Mouse (Mus musculus) forebrain, embryonic 13.5 days (tissue): ENCODE results near the gene Gfi1. TPM values are rescaled to one million over a fixed set of nuclear protein-coding genes. Genes with fewer than 3 reads are reported as not detected.

Source experiments
- ATAC-seq: fragments of 200-750 bp; cut with Nextera tagmentation; 2 replicates; pipeline ENCODE4 v1.8.0; 2017
- H3K27ac ChIP-seq: fragments of 300-500 bp; sonication (generic); 2 replicates; pipeline ENCODE4 v1.5.1; 2015; ENCODE audit warnings: inconsistent platforms, mild to moderate bottlenecking, moderate library complexity
- H3K27me3 ChIP-seq: fragments of 300-500 bp; sonication (generic); 2 replicates; pipeline ENCODE4 v1.6.1; 2015; ENCODE audit warnings: mild to moderate bottlenecking, inconsistent platforms
- H3K36me3 ChIP-seq: fragments of 300-500 bp; sonication (generic); 2 replicates; pipeline ENCODE4 v1.6.1; 2015; ENCODE audit warnings: mild to moderate bottlenecking, inconsistent platforms; ENCODE audit not compliant: poor library complexity, severe bottlenecking
- H3K4me1 ChIP-seq: fragments of 300-500 bp; sonication (generic); 2 replicates; pipeline ENCODE4 v1.6.1; 2015; ENCODE audit warnings: inconsistent platforms
- H3K4me2 ChIP-seq: fragments of 300-500 bp; sonication (generic); 2 replicates; pipeline ENCODE4 v1.6.1; 2015; ENCODE audit warnings: inconsistent platforms, mild to moderate bottlenecking, moderate library complexity
- H3K4me3 ChIP-seq: fragments of 300-500 bp; sonication (generic); 2 replicates; pipeline ENCODE4 v1.5.1; 2015; ENCODE audit warnings: mild to moderate bottlenecking, inconsistent platforms
- H3K9ac ChIP-seq: fragments of 300-500 bp; sonication (generic); 2 replicates; pipeline ENCODE4 v1.6.1; 2015; ENCODE audit warnings: mild to moderate bottlenecking, inconsistent platforms
- H3K9me3 ChIP-seq: fragments of 300-500 bp; sonication (generic); replicated peaks from 2 replicates; pipeline ENCODE4 v1.6.1; 2016; ENCODE audit warnings: inconsistent platforms
- WGBS: fragments of 180-500 bp; shearing (Covaris S2); methylation state at CpG from one replicate; pipeline ENCODE4 v1.1.7; 2015; 5-methylcytosine and 5-hydroxymethylcytosine counted together
- polyA plus RNA-seq: library from polyadenylated mRNA; unstranded; fragments of >200 nt; fragmentation: Nextera tagmentation; extraction: Ambion mirVana; gene quantifications from 2 replicates; pipeline ENCODE4 v1.2.1, GENCODE M21; 2015

Gene Gfi1
- polyA plus RNA-seq, result not detected in 2 replicates

- peaks cover 44% of the 10 kb centered on the region for H3K4me1 ChIP-seq
- peak; percentile 43; the same call in 1 of the 2 replicates for ATAC-seq
- H3K9ac ChIP-seq, result 0 out of 2 replicates have a peak within 1 kb of the TSS, but pooled peaks have one; percentile 21
- peak within 1 kb of the TSS; percentile 23 for H3K4me3 ChIP-seq
- H3K36me3 ChIP-seq, result no peaks in the 10 kb centered on the region
- WGBS, result under 1% methylated on average over 41 of the region's 41 CpGs
- no peak within 1 kb of the TSS for H3K27ac ChIP-seq
- peaks cover 95% of the 10 kb centered on the region for H3K27me3 ChIP-seq
- H3K4me2 ChIP-seq, result peak within 1 kb of the TSS; percentile 47
- no peaks in the 10 kb centered on the region for H3K9me3 ChIP-seq
These were observed at the start of gene Gfi1 for GRCm38 (mm10) chr5:107725435-107726261. Gfi1 (minus strand) TSS chr5:107726036.

- no peaks in the 10 kb centered on the region for H3K27me3 ChIP-seq
- no peak overlapping the region for H3K27ac ChIP-seq
- no peak for ATAC-seq
- no peak overlapping the region for H3K4me2 ChIP-seq
- H3K36me3 ChIP-seq, result peaks cover 7% of the 10 kb centered on the region
- no peak overlapping the region for H3K4me3 ChIP-seq
- 0 out of 2 replicates have a peak, but pooled peaks cover 5% of the 10 kb centered on the region for H3K9me3 ChIP-seq
- H3K4me1 ChIP-seq, result no peaks in the 10 kb centered on the region
- 89% methylated on average over 5 of the region's 5 CpGs for WGBS
- H3K9ac ChIP-seq, result no peak overlapping the region
These were observed 46.2 kb upstream of the Gfi1 start for GRCm38 (mm10) chr5:107772049-107772448.

GRCm38 (mm10) chr5:107768224-107768623, 42.4 kb upstream of the Gfi1 start:
- Histone ChIP-seq H3K9me3 (0 out of 2 replicates have a peak, but pooled peaks cover 5% of the 10 kb centered on the region), H3K4me3 (no peak overlapping the region), H3K36me3 (peaks cover 7% of the 10 kb centered on the region), H3K4me1 (no peaks in the 10 kb centered on the region), H3K4me2 (no peak overlapping the region), H3K27me3 (no peaks in the 10 kb centered on the region), H3K27ac (no peak overlapping the region), H3K9ac (no peak overlapping the region)
- no peak for ATAC-seq
- WGBS, result 98% methylated on average over 1 of the region's 1 CpGs

GRCm38 (mm10) chr5:107765946-107766345, 40.1 kb upstream of the Gfi1 start:
- Histone ChIP-seq H3K27me3 (no peaks in the 10 kb centered on the region), H3K4me2 (no peak overlapping the region), H3K4me1 (no peaks in the 10 kb centered on the region), H3K9me3 (0 out of 2 replicates have a peak, but pooled peaks cover 5% of the 10 kb centered on the region), H3K27ac (no peak overlapping the region), H3K4me3 (no peak overlapping the region), H3K36me3 (peaks cover 7% of the 10 kb centered on the region), H3K9ac (no peak overlapping the region)
- WGBS, result 97% methylated on average over 4 of the region's 4 CpGs
- no peak for ATAC-seq

GRCm38 (mm10) chr5:107764486-107764885, 38.6 kb upstream of the Gfi1 start:
- Histone ChIP-seq H3K4me2 (no peak overlapping the region), H3K9me3 (0 out of 2 replicates have a peak, but pooled peaks cover 5% of the 10 kb centered on the region), H3K9ac (no peak overlapping the region), H3K36me3 (peaks cover 7% of the 10 kb centered on the region), H3K4me3 (no peak overlapping the region), H3K4me1 (no peaks in the 10 kb centered on the region), H3K27me3 (no peaks in the 10 kb centered on the region), H3K27ac (no peak overlapping the region)
- 81% methylated on average over 1 of the region's 1 CpGs for WGBS
- no peak for ATAC-seq

GRCm38 (mm10) chr5:107763674-107764073, 37.8 kb upstream of the Gfi1 start:
- no peak overlapping the region for H3K9ac ChIP-seq

GRCm38 (mm10) chr5:107759121-107759520, 33.3 kb upstream of the Gfi1 start:
- WGBS, result 70% methylated on average over 5 of the region's 5 CpGs

More at GRCm38 (mm10) chr5:107763674-107764073, 37.8 kb upstream of the Gfi1 start:
- H3K9me3 ChIP-seq, result 0 out of 2 replicates have a peak, but pooled peaks cover 5% of the 10 kb centered on the region
- no peak overlapping the region for H3K4me3 ChIP-seq
- no peaks in the 10 kb centered on the region for H3K27me3 ChIP-seq
- ATAC-seq, result no peak
- H3K36me3 ChIP-seq, result peaks cover 7% of the 10 kb centered on the region
- H3K27ac ChIP-seq, result no peak overlapping the region
- H3K4me1 ChIP-seq, result no peaks in the 10 kb centered on the region
- H3K4me2 ChIP-seq, result no peak overlapping the region

GRCm38 (mm10) chr5:107756072-107756471, 30.2 kb upstream of the Gfi1 start:
- no peak overlapping the region for H3K9ac ChIP-seq
- H3K4me3 ChIP-seq, result no peak overlapping the region
- no peaks in the 10 kb centered on the region for H3K36me3 ChIP-seq
- H3K27me3 ChIP-seq, result no peaks in the 10 kb centered on the region
- H3K27ac ChIP-seq, result no peak overlapping the region
- no peaks in the 10 kb centered on the region for H3K4me1 ChIP-seq
- no peaks in the 10 kb centered on the region for H3K9me3 ChIP-seq
- 73% methylated on average over 2 of the region's 2 CpGs for WGBS
- H3K4me2 ChIP-seq, result no peak overlapping the region
- ATAC-seq, result no peak

More at GRCm38 (mm10) chr5:107759121-107759520, 33.3 kb upstream of the Gfi1 start:
- H3K27ac ChIP-seq, result no peak overlapping the region
- no peaks in the 10 kb centered on the region for H3K27me3 ChIP-seq
- H3K9me3 ChIP-seq, result no peaks in the 10 kb centered on the region
- H3K4me1 ChIP-seq, result no peaks in the 10 kb centered on the region
- no peak overlapping the region for H3K4me2 ChIP-seq
- no peaks in the 10 kb centered on the region for H3K36me3 ChIP-seq
- H3K4me3 ChIP-seq, result no peak overlapping the region
- ATAC-seq, result no peak
- no peak overlapping the region for H3K9ac ChIP-seq

GRCm38 (mm10) chr5:107754740-107755139, 28.9 kb upstream of the Gfi1 start:
- H3K9ac ChIP-seq, result no peak overlapping the region
- no peaks in the 10 kb centered on the region for H3K9me3 ChIP-seq
- no peaks in the 10 kb centered on the region for H3K4me1 ChIP-seq
- H3K27me3 ChIP-seq, result no peaks in the 10 kb centered on the region
- no peak for ATAC-seq
- H3K4me2 ChIP-seq, result no peak overlapping the region
- 97% methylated on average over 1 of the region's 1 CpGs for WGBS
- no peaks in the 10 kb centered on the region for H3K36me3 ChIP-seq
- no peak overlapping the region for H3K4me3 ChIP-seq
- H3K27ac ChIP-seq, result no peak overlapping the region

GRCm38 (mm10) chr5:107753656-107754055, 27.8 kb upstream of the Gfi1 start:
- Histone ChIP-seq H3K4me1 (no peaks in the 10 kb centered on the region), H3K4me3 (no peak overlapping the region), H3K4me2 (no peak overlapping the region), H3K27me3 (no peaks in the 10 kb centered on the region), H3K27ac (no peak overlapping the region), H3K9ac (no peak overlapping the region), H3K36me3 (no peaks in the 10 kb centered on the region), H3K9me3 (no peaks in the 10 kb centered on the region)
- WGBS, result 93% methylated on average over 7 of the region's 7 CpGs
- ATAC-seq, result no peak

GRCm38 (mm10) chr5:107749229-107749916, 23.5 kb upstream of the Gfi1 start:
- H3K4me1 ChIP-seq, result no peaks in the 10 kb centered on the region
- no peak for ATAC-seq
- no peaks in the 10 kb centered on the region for H3K27me3 ChIP-seq
- no peak overlapping the region for H3K27ac ChIP-seq
- 83% methylated on average over 9 of the region's 9 CpGs for WGBS
- no peak overlapping the region for H3K4me3 ChIP-seq
- no peak overlapping the region for H3K9ac ChIP-seq
- H3K36me3 ChIP-seq, result peaks cover 4% of the 10 kb centered on the region
- no peaks in the 10 kb centered on the region for H3K9me3 ChIP-seq
- H3K4me2 ChIP-seq, result no peak overlapping the region

- H3K4me3 ChIP-seq, result no peak overlapping the region
- ATAC-seq, result no peak
- H3K9ac ChIP-seq, result no peak overlapping the region
- 95% methylated on average over 5 of the region's 5 CpGs for WGBS
- H3K27me3 ChIP-seq, result no peaks in the 10 kb centered on the region
- no peaks in the 10 kb centered on the region for H3K4me1 ChIP-seq
- H3K9me3 ChIP-seq, result no peaks in the 10 kb centered on the region
- no peak overlapping the region for H3K4me2 ChIP-seq
- H3K27ac ChIP-seq, result no peak overlapping the region
- H3K36me3 ChIP-seq, result no peaks in the 10 kb centered on the region; the same call in 1 of the 2 replicates
These were observed 13.2 kb upstream of the Gfi1 start for GRCm38 (mm10) chr5:107739023-107739422.
